Mouse (Mus musculus) limb, embryonic 13.5 days (tissue): Measurements from ENCODE around the gene Trmt10c. TPM values are rescaled to one million over a fixed set of nuclear protein-coding genes. Genes with fewer than 3 reads are reported as not detected.
"Not testable (repeated sequence)": the region's sequence is repeated elsewhere in the genome, so short reads cannot be mapped to it uniquely, and the experiment has no call there.

Source experiments
- ATAC-seq: fragments of 200-750 bp; cut with Nextera tagmentation; 2 replicates; pipeline ENCODE4 v1.8.0; 2017; ENCODE audit warnings: low read depth, moderate number of reproducible peaks, moderate TSS enrichment; ENCODE audit not compliant: low FRiP score
- H3K27ac ChIP-seq: fragments of 300-500 bp; sonication (generic); 2 replicates; pipeline ENCODE4 v1.5.1; 2015; ENCODE audit warnings: inconsistent platforms, mild to moderate bottlenecking, moderate library complexity
- H3K27me3 ChIP-seq: fragments of 300-500 bp; sonication (generic); 2 replicates; pipeline ENCODE4 v1.6.1; 2015; ENCODE audit warnings: mild to moderate bottlenecking, inconsistent platforms
- H3K36me3 ChIP-seq: fragments of 300-500 bp; sonication (generic); 2 replicates; pipeline ENCODE4 v1.6.1; 2015; ENCODE audit warnings: inconsistent platforms, mild to moderate bottlenecking, moderate library complexity
- H3K4me1 ChIP-seq: fragments of 300-500 bp; sonication (generic); 2 replicates; pipeline ENCODE4 v1.6.1; 2015; ENCODE audit warnings: inconsistent platforms
- H3K4me2 ChIP-seq: fragments of 300-500 bp; sonication (generic); replicated peaks from 2 replicates; pipeline ENCODE4 v1.6.1; 2015; ENCODE audit warnings: inconsistent platforms, mild to moderate bottlenecking, moderate library complexity
- H3K4me3 ChIP-seq: fragments of 300-500 bp; sonication (generic); 2 replicates; pipeline ENCODE4 v1.5.1; 2015; ENCODE audit warnings: moderate library complexity, mild to moderate bottlenecking, inconsistent platforms
- H3K9ac ChIP-seq: fragments of 300-500 bp; sonication (generic); 2 replicates; pipeline ENCODE4 v1.6.1; 2015; ENCODE audit warnings: mild to moderate bottlenecking, inconsistent platforms
- H3K9me3 ChIP-seq: fragments of 300-500 bp; sonication (generic); 2 replicates; pipeline ENCODE4 v1.6.1; 2016; ENCODE audit warnings: inconsistent platforms
- WGBS: fragments of 180-500 bp; shearing (Covaris S2); methylation state at CpG from one replicate; pipeline ENCODE4 v1.1.7; 2015; 5-methylcytosine and 5-hydroxymethylcytosine counted together
- polyA plus RNA-seq: library from polyadenylated mRNA; unstranded; fragments of >200 nt; fragmentation: Nextera tagmentation; extraction: Ambion mirVana; gene quantifications from 2 replicates; pipeline ENCODE4 v1.2.1, GENCODE M21; 2015

The Trmt10c gene
- 28.0 and 28.6 TPM in 2 replicates for polyA plus RNA-seq

DNA sequence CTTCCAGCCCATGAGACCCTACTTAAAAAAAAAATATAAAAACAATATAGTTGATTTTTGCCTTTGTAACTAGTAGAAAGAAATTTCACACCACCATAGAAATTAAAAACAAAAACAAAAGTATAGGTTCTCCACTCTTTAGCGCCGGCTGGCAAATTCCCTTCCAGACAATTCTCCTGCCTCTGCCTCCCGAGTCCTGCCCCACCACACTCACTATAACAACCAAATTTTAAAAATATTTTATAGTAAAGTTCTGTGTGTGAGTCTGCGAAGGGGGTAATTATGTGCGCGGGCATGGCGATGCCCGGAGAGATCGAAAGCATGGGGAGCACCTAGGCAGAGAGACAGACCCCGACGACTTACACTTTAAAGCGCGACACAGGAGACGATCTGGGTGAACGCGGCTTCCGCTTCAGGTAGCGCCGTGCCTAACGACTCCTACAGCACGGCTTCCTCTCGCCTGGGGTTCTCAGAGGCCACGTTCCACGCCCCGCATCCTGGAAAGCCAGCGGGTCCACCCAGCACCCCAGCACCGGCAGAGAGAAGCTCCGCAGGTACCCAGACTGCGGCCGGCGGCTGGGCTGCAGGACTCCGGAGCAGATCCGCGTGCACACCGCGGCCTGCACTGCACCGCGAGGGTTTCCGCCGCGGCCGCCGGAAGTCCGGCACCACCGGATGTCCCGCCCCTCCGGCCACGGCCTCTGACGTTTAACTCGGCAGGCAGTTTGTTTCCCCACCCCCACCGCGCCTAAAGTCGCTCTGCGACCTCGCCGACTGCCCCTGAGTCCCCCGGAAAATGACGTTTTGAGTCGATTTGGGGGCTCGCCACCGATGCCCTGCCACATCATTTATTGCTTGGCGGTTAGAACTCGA, at the start of gene Trmt10c:
Trmt10c (minus strand) TSS at position 682 of the 873 bp plus-strand sequence.
- under 1% methylated on average over 61 of the region's 63 CpGs for WGBS
- H3K27me3 ChIP-seq: no peaks in the 10 kb centered on the region
- peak within 1 kb of the TSS; percentile 92 for H3K9ac ChIP-seq
- H3K4me3 ChIP-seq: peak within 1 kb of the TSS; percentile 87
- peaks cover 24% of the 10 kb centered on the region for H3K36me3 ChIP-seq
- peaks cover 15% of the 10 kb centered on the region for H3K4me1 ChIP-seq
- peak; percentile 100 for ATAC-seq
- peak within 1 kb of the TSS; percentile 79 for H3K4me2 ChIP-seq
- H3K27ac ChIP-seq: peak within 1 kb of the TSS; percentile 87
- H3K9me3 ChIP-seq: no peaks in the 10 kb centered on the region

- Histone ChIP-seq H3K4me2 (no peak overlapping the region), H3K36me3 (peaks cover 18% of the 10 kb centered on the region), H3K27ac (no peak overlapping the region), H3K27me3 (no peaks in the 10 kb centered on the region), H3K4me1 (no peaks in the 10 kb centered on the region), H3K4me3 (no peak overlapping the region), H3K9me3 (no peaks in the 10 kb centered on the region), H3K9ac (no peak overlapping the region)
- no peak for ATAC-seq
- WGBS: 93% methylated on average over 2 of the region's 2 CpGs
These were observed 48.7 kb upstream of the Trmt10c start for GRCm38 (mm10) chr16:56086336-56086735.

DNA sequence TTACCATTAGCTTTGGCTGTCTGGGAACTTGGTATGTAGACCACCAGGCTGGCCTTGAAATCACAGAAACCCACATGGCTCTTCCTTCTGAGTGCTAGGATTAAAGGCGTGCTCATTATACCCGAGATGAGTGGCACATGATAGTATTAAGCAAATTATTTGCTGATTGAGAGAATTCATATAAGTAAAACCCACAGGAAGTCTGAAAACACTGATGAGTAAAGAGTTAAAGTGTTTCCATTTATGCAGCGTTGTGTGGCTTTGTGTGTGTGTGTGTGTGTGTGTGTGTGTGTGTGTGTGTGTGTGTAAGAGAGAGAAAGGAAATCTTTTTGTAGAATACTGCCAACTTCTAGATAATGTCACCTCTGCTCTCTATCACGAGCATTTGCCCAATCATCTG, 44.1 kb upstream of the Trmt10c start:
- Histone ChIP-seq H3K27ac (no peak overlapping the region), H3K36me3 (peaks cover 17% of the 10 kb centered on the region), H3K9me3 (no peaks in the 10 kb centered on the region), H3K27me3 (no peaks in the 10 kb centered on the region), H3K4me2 (no peak overlapping the region), H3K4me3 (no peak overlapping the region), H3K4me1 (peaks cover 5% of the 10 kb centered on the region; the same call in 1 of the 2 replicates), H3K9ac (no peak overlapping the region)
- WGBS: 91% methylated on average over 4 of the region's 4 CpGs
- ATAC-seq: no peak

DNA sequence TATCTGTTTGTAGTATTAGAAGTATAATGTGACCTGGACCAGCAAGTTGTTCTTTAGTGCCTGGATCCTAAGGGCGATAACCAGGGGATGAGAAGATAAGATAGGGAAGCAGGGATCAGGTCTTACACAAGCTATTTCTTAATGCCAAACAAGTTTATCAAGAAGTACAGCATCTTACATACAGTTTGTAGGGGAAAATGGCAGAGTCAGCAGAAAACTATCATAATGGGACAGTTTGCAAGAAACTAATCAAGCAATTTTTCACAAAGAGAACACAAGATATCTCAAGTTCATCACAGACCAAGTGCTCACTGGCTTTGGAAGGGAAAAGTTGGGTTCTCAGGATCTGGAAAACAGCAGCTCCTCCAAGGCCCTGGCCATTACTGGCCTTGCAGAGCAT, 41.8 kb upstream of the Trmt10c start:
- H3K27ac ChIP-seq: no peak overlapping the region
- no peak overlapping the region for H3K4me3 ChIP-seq
- H3K27me3 ChIP-seq: no peaks in the 10 kb centered on the region
- H3K9me3 ChIP-seq: no peaks in the 10 kb centered on the region
- 95% methylated on average over 1 of the region's 1 CpGs for WGBS
- H3K4me2 ChIP-seq: no peak overlapping the region
- H3K9ac ChIP-seq: no peak overlapping the region
- peaks cover 11% of the 10 kb centered on the region; the same call in 1 of the 2 replicates for H3K36me3 ChIP-seq
- ATAC-seq: no peak
- peaks cover 14% of the 10 kb centered on the region for H3K4me1 ChIP-seq

GRCm38 (mm10) chr16:56076121-56076869, 38.7 kb upstream of the Trmt10c start:
- 12% methylated on average over 11 of the region's 11 CpGs for WGBS
- H3K27ac ChIP-seq: peak overlapping the region; percentile 93; the same call in 1 of the 2 replicates
- ATAC-seq: no peak

GRCm38 (mm10) chr16:56075222-56076111, 37.8 kb upstream of the Trmt10c start:
- Histone ChIP-seq H3K9ac (peak overlapping the region; percentile 84), H3K4me2 (peak overlapping the region; percentile 66), H3K4me3 (peak overlapping the region; percentile 79), H3K9me3 (no peaks in the 10 kb centered on the region), H3K27ac (peak overlapping the region; percentile 93), H3K4me1 (peaks cover 14% of the 10 kb centered on the region), H3K27me3 (no peaks in the 10 kb centered on the region), H3K36me3 (peaks cover 3% of the 10 kb centered on the region; the same call in 1 of the 2 replicates)
- WGBS: under 1% methylated on average over 43 of the region's 66 CpGs
- ATAC-seq: peak; percentile 90

More at GRCm38 (mm10) chr16:56076121-56076869, 38.7 kb upstream of the Trmt10c start:
- peak overlapping the region; percentile 66 for H3K4me2 ChIP-seq
- H3K36me3 ChIP-seq: peaks cover 3% of the 10 kb centered on the region; the same call in 1 of the 2 replicates
- no peaks in the 10 kb centered on the region for H3K27me3 ChIP-seq
- no peaks in the 10 kb centered on the region for H3K9me3 ChIP-seq
- peak overlapping the region; percentile 84 for H3K9ac ChIP-seq
- peaks cover 14% of the 10 kb centered on the region for H3K4me1 ChIP-seq
- peak overlapping the region; percentile 79 for H3K4me3 ChIP-seq

- Histone ChIP-seq H3K4me2 (peak overlapping the region; percentile 66), H3K9ac (no peak overlapping the region), H3K4me3 (no peak overlapping the region), H3K9me3 (no peaks in the 10 kb centered on the region), H3K36me3 (peaks cover 3% of the 10 kb centered on the region; the same call in 1 of the 2 replicates), H3K4me1 (peaks cover 14% of the 10 kb centered on the region), H3K27me3 (no peaks in the 10 kb centered on the region), H3K27ac (no peak overlapping the region)
- ATAC-seq: no peak
- WGBS: 74% methylated on average over 5 of the region's 5 CpGs
These were observed 36.9 kb upstream of the Trmt10c start for GRCm38 (mm10) chr16:56074565-56074964.

GRCm38 (mm10) chr16:56074122-56074521, 36.5 kb upstream of the Trmt10c start:
- H3K9ac ChIP-seq: no peak overlapping the region
- H3K9me3 ChIP-seq: no peaks in the 10 kb centered on the region
- no peaks in the 10 kb centered on the region for H3K27me3 ChIP-seq
- H3K4me3 ChIP-seq: no peak overlapping the region
- H3K36me3 ChIP-seq: peaks cover 3% of the 10 kb centered on the region; the same call in 1 of the 2 replicates
- ATAC-seq: no peak
- H3K27ac ChIP-seq: no peak overlapping the region
- H3K4me1 ChIP-seq: peaks cover 14% of the 10 kb centered on the region
- WGBS: 93% methylated on average over 1 of the region's 1 CpGs
- H3K4me2 ChIP-seq: no peak overlapping the region

DNA sequence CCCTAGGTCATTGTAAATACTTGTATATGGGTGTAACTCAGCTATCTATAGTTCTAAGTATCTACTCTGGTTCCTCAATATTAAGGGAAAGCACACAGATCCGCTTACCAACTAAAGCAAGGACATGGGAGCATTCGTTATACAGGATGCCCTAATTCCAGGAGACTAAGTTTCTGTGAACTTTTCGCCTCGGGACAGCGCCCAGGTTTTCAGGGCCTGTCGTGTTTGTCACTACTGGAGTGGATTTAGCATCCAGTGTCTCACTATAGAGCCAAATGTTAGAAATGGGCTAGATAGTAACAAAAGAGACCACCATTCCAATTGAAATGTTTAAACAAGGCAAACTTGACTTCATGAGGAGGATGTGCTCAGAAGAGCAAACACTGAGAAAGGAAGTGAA, 35.5 kb upstream of the Trmt10c start:
- not testable (repeated sequence) for H3K9ac ChIP-seq, H3K27me3 ChIP-seq, ATAC-seq, H3K4me2 ChIP-seq, H3K36me3 ChIP-seq, H3K9me3 ChIP-seq, H3K27ac ChIP-seq, H3K4me3 ChIP-seq
- peaks cover 14% of the 10 kb centered on the region for H3K4me1 ChIP-seq
- WGBS: 88% methylated on average over 6 of the region's 6 CpGs

DNA sequence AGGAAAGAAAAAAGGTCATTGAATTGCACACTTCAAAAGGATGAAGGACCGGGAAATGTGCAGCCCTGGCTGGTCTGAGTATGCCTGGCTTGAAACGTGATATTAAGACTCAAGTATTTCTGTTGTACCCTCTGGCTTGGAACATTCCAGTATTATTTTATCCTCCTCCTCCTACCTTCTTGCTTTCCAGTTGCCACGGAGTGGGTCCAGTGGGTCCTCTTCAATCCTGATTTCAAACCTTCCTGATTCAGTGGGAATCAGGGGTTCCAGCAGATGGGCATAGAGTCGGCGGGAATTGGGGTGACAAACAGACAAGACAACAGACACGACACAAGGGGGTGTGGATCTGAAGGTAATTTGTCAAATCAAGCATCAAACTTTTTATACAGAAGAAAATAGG, 34.9 kb upstream of the Trmt10c start:
- 72% methylated on average over 6 of the region's 6 CpGs for WGBS
- no peaks in the 10 kb centered on the region for H3K9me3 ChIP-seq
- no peak for ATAC-seq

More for the DNA sequence above, 34.9 kb upstream of the Trmt10c start:
- Histone ChIP-seq H3K4me1 (peaks cover 14% of the 10 kb centered on the region), H3K27me3 (no peaks in the 10 kb centered on the region), H3K27ac (no peak overlapping the region), H3K4me2 (no peak overlapping the region), H3K4me3 (no peak overlapping the region), H3K36me3 (no peaks in the 10 kb centered on the region), H3K9ac (no peak overlapping the region)
